Mouse (Mus musculus) hindbrain, postnatal 0 days (tissue): Measurements from ENCODE around the gene Grb10. TPM values are rescaled to one million over a fixed set of nuclear protein-coding genes. Genes with fewer than 3 reads are reported as not detected.

Experiments used
- ATAC-seq: fragments of 200-750 bp; cut with Nextera tagmentation; 2 replicates; pipeline ENCODE4 v1.8.0; 2017; ENCODE audit warnings: mild to moderate bottlenecking, moderate TSS enrichment, moderate library complexity
- DNase-seq: peaks from one replicate; pipeline ENCODE4 v3.0.0-alpha.2; 2015; ENCODE audit warnings: low spot score
- H3K27ac ChIP-seq: fragments of 300-500 bp; sonication (generic); 2 replicates; pipeline ENCODE4 v1.5.1; 2014; ENCODE audit warnings: mild to moderate bottlenecking
- H3K27me3 ChIP-seq: fragments of 300-500 bp; sonication (generic); 2 replicates; pipeline ENCODE4 v1.6.1; 2014; ENCODE audit warnings: low read length, mixed read lengths; ENCODE audit not compliant: insufficient read depth
- H3K36me3 ChIP-seq: fragments of 300-500 bp; sonication (generic); 2 replicates; pipeline ENCODE4 v1.6.1; 2014; ENCODE audit warnings: low read length, mixed read lengths; ENCODE audit not compliant: insufficient read depth
- H3K4me1 ChIP-seq: fragments of 300-500 bp; sonication (generic); 2 replicates; pipeline ENCODE4 v1.6.1; 2014; ENCODE audit warnings: antibody characterized with exemption, low read length, mixed read lengths; ENCODE audit not compliant: insufficient read depth
- H3K4me2 ChIP-seq: fragments of 300-500 bp; sonication (generic); 2 replicates; pipeline ENCODE4 v1.6.1; 2014; ENCODE audit warnings: low read depth, mild to moderate bottlenecking, low read length, moderate library complexity, mixed read lengths
- H3K4me3 ChIP-seq: fragments of 300-500 bp; sonication (generic); 2 replicates; pipeline ENCODE4 v1.5.1; 2014; ENCODE audit warnings: low read length
- H3K9ac ChIP-seq: fragments of 300-500 bp; sonication (generic); replicated peaks from 2 replicates; pipeline ENCODE4 v1.6.1; 2014; ENCODE audit warnings: mild to moderate bottlenecking, low read length, moderate library complexity, mixed read lengths
- H3K9me3 ChIP-seq: fragments of 300-500 bp; sonication (generic); 2 replicates; pipeline ENCODE4 v1.6.1; 2016; ENCODE audit warnings: low read length, mixed read lengths
- CTCF ChIP-seq: IDR thresholded peaks from 2 replicates; pipeline ENCODE4 v1.5.1; 2016; ENCODE audit warnings: antibody characterized with exemption, control low read depth, low read depth
- WGBS: fragments of 180-500 bp; shearing (Covaris S2); extraction: QIAGEN DNeasy Blood & Tissue Kit; methylation state at CpG from one replicate; pipeline ENCODE4 v1.1.7; 2014; 5-methylcytosine and 5-hydroxymethylcytosine counted together
- polyA plus RNA-seq: library from polyadenylated mRNA; unstranded; fragments of >200 nt; fragmentation: Nextera tagmentation; extraction: Ambion mirVana; gene quantifications from 2 replicates; pipeline ENCODE4 v1.2.1, GENCODE M21; 2015
- total RNA-seq: library from RNA; depleted of rRNA; stranded (reverse); fragments of >200 nt; gene quantifications from 2 replicates; pipeline ENCODE4 v1.2.3, GENCODE M21; 2014

Gene Grb10
- total and polyA plus RNA-seq, 2 experiments from 2014 or later: 48.7 to 111 TPM

- Histone ChIP-seq H3K4me3 (no peak overlapping the region), H3K4me2 (no peak overlapping the region), H3K4me1 (no peaks in the 10 kb centered on the region), H3K9ac (no peak overlapping the region), H3K36me3 (no peaks in the 10 kb centered on the region), H3K9me3 (no peaks in the 10 kb centered on the region), H3K27ac (no peak overlapping the region), H3K27me3 (peaks cover 73% of the 10 kb centered on the region)
- 0 out of 2 replicates have a peak, but pooled peaks have one; percentile 28 for TF ChIP-seq CTCF
- no peak for DNase-seq
- no peak for ATAC-seq
- 21% methylated on average over 3 of the region's 3 CpGs for WGBS
These were observed 615 bp upstream of the Grb10 start for GRCm38 (mm10) chr11:12039098-12039497.

- Histone ChIP-seq H3K36me3 (no peaks in the 10 kb centered on the region), H3K27ac (no peak overlapping the region), H3K9ac (peak overlapping the region; percentile 49; the same call in 1 of the 2 replicates), H3K4me1 (no peaks in the 10 kb centered on the region), H3K4me2 (peak overlapping the region; percentile 53), H3K4me3 (peak overlapping the region; percentile 43), H3K9me3 (no peaks in the 10 kb centered on the region), H3K27me3 (peaks cover 74% of the 10 kb centered on the region)
- no peak for TF ChIP-seq CTCF
- ATAC-seq: no peak
- no peak for DNase-seq
- 6% methylated on average over 48 of the region's 48 CpGs for WGBS
These were observed 604 bp downstream of the Grb10 start for GRCm38 (mm10) chr11:12037689-12038469.

GRCm38 (mm10) chr11:12037075-12037686 lies 1.3 kb downstream of the Grb10 start:
- ATAC-seq: peak; percentile 64
- peak; percentile 46 for DNase-seq
- H3K9ac ChIP-seq: peak overlapping the region; percentile 49
- peak overlapping the region; percentile 36; the same call in 1 of the 2 replicates for H3K27ac ChIP-seq
- TF ChIP-seq CTCF: no peak
- no peaks in the 10 kb centered on the region for H3K4me1 ChIP-seq
- H3K4me3 ChIP-seq: peak overlapping the region; percentile 43
- under 1% methylated on average over 59 of the region's 93 CpGs for WGBS
- peaks cover 78% of the 10 kb centered on the region for H3K27me3 ChIP-seq
- H3K36me3 ChIP-seq: no peaks in the 10 kb centered on the region
- peak overlapping the region; percentile 53 for H3K4me2 ChIP-seq
- no peaks in the 10 kb centered on the region for H3K9me3 ChIP-seq

GRCm38 (mm10) chr11:12035916-12036910 lies 2.3 kb downstream of the Grb10 start:
- no peak for DNase-seq

GRCm38 (mm10) chr11:12035324-12035723 lies 3.2 kb downstream of the Grb10 start:
- H3K27ac ChIP-seq: no peak overlapping the region
- no peak overlapping the region for H3K9ac ChIP-seq
- H3K4me2 ChIP-seq: peak overlapping the region; percentile 53
- no peaks in the 10 kb centered on the region for H3K36me3 ChIP-seq
- DNase-seq (no peak), ATAC-seq (no peak)
- 15% methylated on average over 12 of the region's 12 CpGs for WGBS
- no peak for TF ChIP-seq CTCF
- H3K4me1 ChIP-seq: no peaks in the 10 kb centered on the region
- H3K27me3 ChIP-seq: peaks cover 76% of the 10 kb centered on the region
- no peaks in the 10 kb centered on the region for H3K9me3 ChIP-seq
- peak overlapping the region; percentile 43 for H3K4me3 ChIP-seq

More at GRCm38 (mm10) chr11:12035916-12036910, 2.3 kb downstream of the Grb10 start:
- no peaks in the 10 kb centered on the region for H3K9me3 ChIP-seq
- no peaks in the 10 kb centered on the region for H3K4me1 ChIP-seq
- peaks cover 76% of the 10 kb centered on the region for H3K27me3 ChIP-seq
- H3K9ac ChIP-seq: peak overlapping the region; percentile 49
- peak overlapping the region; percentile 36; the same call in 1 of the 2 replicates for H3K27ac ChIP-seq
- TF ChIP-seq CTCF: no peak
- ATAC-seq: peak; percentile 19; the same call in 1 of the 2 replicates
- H3K36me3 ChIP-seq: no peaks in the 10 kb centered on the region
- peak overlapping the region; percentile 53 for H3K4me2 ChIP-seq
- WGBS: 4% methylated on average over 48 of the region's 65 CpGs
- peak overlapping the region; percentile 43 for H3K4me3 ChIP-seq

GRCm38 (mm10) chr11:12034781-12035180 lies 3.7 kb downstream of the Grb10 start:
- H3K4me3 ChIP-seq: no peak overlapping the region
- peak overlapping the region; percentile 53; the same call in 1 of the 2 replicates for H3K4me2 ChIP-seq
- H3K27ac ChIP-seq: no peak overlapping the region
- H3K4me1 ChIP-seq: no peaks in the 10 kb centered on the region
- H3K27me3 ChIP-seq: peaks cover 75% of the 10 kb centered on the region
- ATAC-seq (no peak), DNase-seq (no peak)
- TF ChIP-seq CTCF: no peak
- H3K9ac ChIP-seq: no peak overlapping the region
- 52% methylated on average over 4 of the region's 4 CpGs for WGBS
- H3K36me3 ChIP-seq: no peaks in the 10 kb centered on the region
- no peaks in the 10 kb centered on the region for H3K9me3 ChIP-seq
